Mouse (Mus musculus) embryonic fibroblast, embryonic 13.5 days (primary cell): ENCODE measurements around the gene Gm28051.

Experiments used
- CTCF ChIP-seq: IDR thresholded peaks from 2 replicates; pipeline ENCODE4 v1.5.1; 2011; ENCODE audit warnings: mild to moderate bottlenecking, control low read depth, low read length, moderate library complexity, borderline replicate concordance; ENCODE audit not compliant: insufficient read depth
- POLR2A ChIP-seq: IDR thresholded peaks from 2 replicates; pipeline ENCODE4 v1.6.1; 2011; ENCODE audit warnings: low read depth, mild to moderate bottlenecking, control low read depth, low read length, moderate library complexity

DNA sequence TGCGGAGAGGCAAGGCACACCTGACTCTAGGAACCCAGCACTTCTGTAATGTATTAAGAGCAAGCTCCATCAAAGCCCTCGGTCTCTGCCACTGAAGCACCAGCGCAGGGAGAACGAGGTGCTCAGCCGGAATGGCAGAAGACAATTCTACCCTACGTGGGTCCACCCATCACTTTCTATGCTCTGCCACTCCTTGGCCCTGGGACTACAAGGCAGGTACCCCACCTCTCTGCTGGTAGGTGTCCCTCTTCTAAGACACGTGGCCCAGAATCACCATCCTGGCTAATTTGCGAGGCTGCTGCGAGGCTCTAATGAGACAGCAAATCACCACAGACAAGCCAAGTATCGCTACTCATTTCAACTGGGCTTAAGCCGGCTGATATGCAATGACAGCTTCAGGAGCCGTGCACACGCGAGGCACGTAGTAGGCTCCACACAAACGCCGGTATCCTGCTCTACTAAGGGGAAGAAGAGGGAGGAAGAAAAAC lies 53.6 kb downstream of the Gm28051 start:
- TF ChIP-seq CTCF = no peak
- no peak for TF ChIP-seq POLR2A
